Mouse (Mus musculus) MEL (cell line): Measurements from ENCODE around the gene Esx1. TPM values are rescaled to one million over a fixed set of nuclear protein-coding genes. Genes with fewer than 3 reads are reported as not detected.

Experiments used
- DNase-seq: peaks from one replicate; pipeline ENCODE4 v3.0.0; 2011; ENCODE audit warnings: low read depth, low spot score
- H3K27ac ChIP-seq: 2 replicates; pipeline ENCODE4 v1.5.1; 2012; ENCODE audit warnings: low read depth, mild to moderate bottlenecking, control low read depth, low read length, moderate library complexity; ENCODE audit not compliant: control insufficient read depth
- H3K27me3 ChIP-seq, 2 experiments: fragments of 150-350 bp in 1 of 2; sonication (generic) in 1 of 2; 2 replicates each; pipeline ENCODE4 v1.6.1; 2012; ENCODE audit warnings: low read length in 2 of 2, mild to moderate bottlenecking in 2 of 2, improper control_type of control experiment in 1 of 2, moderate library complexity in 1 of 2; ENCODE audit not compliant: insufficient read depth in 2 of 2, control insufficient read depth in 1 of 2
- H3K36me3 ChIP-seq, 2 experiments: 2 replicates each; pipeline ENCODE4 v1.6.1; 2012 to 2014; ENCODE audit warnings: low read length in 2 of 2, improper control_type of control experiment in 1 of 2, inconsistent platforms in 1 of 2, mild to moderate bottlenecking in 1 of 2; ENCODE audit not compliant: insufficient read depth in 2 of 2, control insufficient read depth in 1 of 2
- H3K4me1 ChIP-seq, 2 experiments: fragments of 150-350 bp in 1 of 2; sonication (generic) in 1 of 2; 2 replicates each; pipeline ENCODE4 v1.6.1; 2012; ENCODE audit warnings: low read length in 2 of 2, improper control_type of control experiment in 1 of 2, mild to moderate bottlenecking in 1 of 2; ENCODE audit not compliant: insufficient read depth in 2 of 2, control insufficient read depth in 1 of 2
- H3K4me3 ChIP-seq, 2 experiments: fragments of 150-350 bp in 1 of 2; sonication (generic) in 1 of 2; 2 replicates each; pipeline ENCODE4 v1.5.1; 2012; ENCODE audit warnings: low read depth in 2 of 2, low read length in 2 of 2, mild to moderate bottlenecking in 2 of 2, moderate library complexity in 2 of 2, control low read depth in 1 of 2, improper control_type of control experiment in 1 of 2; ENCODE audit not compliant: control insufficient read depth in 1 of 2, insufficient read depth in 1 of 2
- H3K79me2 ChIP-seq: 2 replicates; pipeline ENCODE4 v1.6.1; 2012; ENCODE audit warnings: mild to moderate bottlenecking, low read length, moderate library complexity; ENCODE audit not compliant: control insufficient read depth, poor library complexity, insufficient read depth
- H3K9ac ChIP-seq: 2 replicates; pipeline ENCODE4 v1.6.1; 2012; ENCODE audit warnings: low read depth, mild to moderate bottlenecking, control low read depth, low read length, moderate library complexity; ENCODE audit not compliant: control insufficient read depth, poor library complexity, severe bottlenecking
- H3K9me3 ChIP-seq: fragments of 150-350 bp; sonication (generic); replicated peaks from 2 replicates; pipeline ENCODE4 v1.6.1; 2012; ENCODE audit warnings: mild to moderate bottlenecking, low read length, improper control_type of control experiment, moderate library complexity; ENCODE audit not compliant: insufficient read depth
- CHD2 ChIP-seq: IDR thresholded peaks from 2 replicates; pipeline ENCODE4 v1.6.1; 2011; ENCODE audit warnings: low read length, improper control_type of control experiment
- CTCF ChIP-seq, 3 experiments: IDR thresholded peaks in 2 of 3; conservative IDR thresholded peaks in 1 of 3; 2 replicates each; pipeline ENCODE4 v1.5.1; 2011 to 2012; ENCODE audit warnings: low read length in 3 of 3, low read depth in 2 of 3, mild to moderate bottlenecking in 2 of 3, improper control_type of control experiment in 1 of 3, inconsistent platforms in 1 of 3, mixed read lengths in 1 of 3, moderate library complexity in 1 of 3; ENCODE audit not compliant: control insufficient read depth in 1 of 3, insufficient read depth in 1 of 3, poor library complexity in 1 of 3, severe bottlenecking in 1 of 3
- HCFC1 ChIP-seq: IDR thresholded peaks from 2 replicates; pipeline ENCODE4 v1.6.1; 2012; ENCODE audit warnings: low read depth, mild to moderate bottlenecking, inconsistent platforms, low read length, improper control_type of control experiment, moderate library complexity
- MAFK ChIP-seq: IDR thresholded peaks from 2 replicates; pipeline ENCODE4 v1.6.1; 2011; ENCODE audit warnings: low read depth, mild to moderate bottlenecking, low read length, improper control_type of control experiment, borderline replicate concordance
- MAX ChIP-seq: IDR thresholded peaks from 2 replicates; pipeline ENCODE4 v1.6.1; 2011; ENCODE audit warnings: low read length, improper control_type of control experiment
- MYC ChIP-seq: IDR thresholded peaks from 2 replicates; pipeline ENCODE4 v1.6.1; 2011; ENCODE audit warnings: low read depth, mild to moderate bottlenecking, low read length, improper control_type of control experiment, moderate library complexity
- RAD21 ChIP-seq: IDR thresholded peaks from 2 replicates; pipeline ENCODE4 v1.6.1; 2011; ENCODE audit warnings: mild to moderate bottlenecking, low read depth, low read length, improper control_type of control experiment
- RCOR1 ChIP-seq: IDR thresholded peaks from 2 replicates; pipeline ENCODE4 v1.6.1; 2012; ENCODE audit warnings: low read depth, mild to moderate bottlenecking, inconsistent platforms, low read length, improper control_type of control experiment
- SMC3 ChIP-seq: IDR thresholded peaks from 2 replicates; pipeline ENCODE4 v1.6.1; 2011; ENCODE audit warnings: low read depth, low read length, improper control_type of control experiment
- TCF12 ChIP-seq: IDR thresholded peaks from 2 replicates; pipeline ENCODE4 v1.6.1; 2014; ENCODE audit warnings: low read depth, mild to moderate bottlenecking, inconsistent platforms, low read length, improper control_type of control experiment, moderate library complexity
- ZC3H11A ChIP-seq: IDR thresholded peaks from 2 replicates; pipeline ENCODE4 v1.6.1; 2012; ENCODE audit warnings: low read depth, mild to moderate bottlenecking, inconsistent platforms, low read length, improper control_type of control experiment
- ZMIZ1 ChIP-seq: IDR thresholded peaks from 2 replicates; pipeline ENCODE4 v1.6.1; 2012; ENCODE audit warnings: low read depth, mild to moderate bottlenecking, inconsistent platforms, low read length, improper control_type of control experiment, moderate library complexity
- ZNF384 ChIP-seq: IDR thresholded peaks from 2 replicates; pipeline ENCODE4 v1.6.1; 2012; ENCODE audit warnings: low read depth, mild to moderate bottlenecking, inconsistent platforms, low read length, improper control_type of control experiment
- polyA plus RNA-seq, 2 experiments: library from polyadenylated mRNA; stranded (reverse) in 1 of 2; unstranded in 1 of 2; fragments of >175 nt in 1 of 2; fragments of >200 nt in 1 of 2; gene quantifications; 2 replicates each; pipeline versions ENCODE4 v1.2.1 to v1.2.4; 2012; ENCODE audit warnings: low replicate concordance in 2 of 2, low read depth in 1 of 2; ENCODE audit not compliant: insufficient read length in 2 of 2, insufficient read depth in 1 of 2, missing spikeins in 1 of 2
- total RNA-seq: library from RNA; depleted of rRNA; stranded (reverse); fragments of 300-350 nt; gene quantifications from 2 replicates; pipeline ENCODE4 v1.2.3, GENCODE M21; 2012

Esx1 gene
- total and polyA plus RNA-seq, 3 experiments = not detected

DNA sequence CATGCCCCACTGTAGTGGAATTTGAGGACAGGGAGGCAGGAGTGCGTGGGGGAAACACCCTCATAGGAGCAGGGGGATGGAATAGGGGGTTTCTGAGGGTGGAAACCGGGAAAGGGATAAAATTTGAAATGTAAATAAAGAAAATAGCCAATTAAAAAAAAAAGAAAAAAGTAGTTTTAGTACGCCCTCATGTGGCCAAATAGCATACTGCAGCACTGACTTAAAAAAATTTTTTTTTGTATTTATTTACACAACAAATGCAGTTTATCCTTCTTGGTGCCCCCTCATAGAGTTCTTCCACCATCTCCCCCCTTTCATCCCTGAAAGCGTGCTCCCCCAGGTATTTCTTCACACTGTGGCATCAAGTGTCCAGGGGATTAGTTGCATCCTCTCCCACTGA is 22.8 kb upstream of the Esx1 start:
- DNase-seq = peak; percentile 18

DNA sequence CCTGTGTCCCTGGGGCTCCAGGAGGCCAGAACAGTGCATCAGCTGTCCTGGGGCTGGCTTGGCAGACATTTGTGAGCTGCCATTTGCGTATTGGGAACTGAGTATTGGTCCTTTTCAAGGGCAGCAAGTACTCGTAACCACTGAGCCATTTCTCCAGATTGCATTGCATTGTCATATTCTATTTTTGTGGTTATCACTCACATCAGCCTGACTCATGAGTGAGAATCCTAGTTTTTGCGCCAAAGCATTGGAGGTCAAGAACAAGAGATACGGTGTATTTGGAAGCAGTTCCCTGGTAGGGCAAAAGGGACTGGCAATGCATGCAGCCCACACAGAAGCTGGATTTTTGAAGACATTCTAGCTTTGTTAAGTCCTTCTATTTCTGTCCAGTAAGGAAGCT is 21.8 kb upstream of the Esx1 start:
- DNase-seq = no peak
- Histone ChIP-seq H3K27me3 (no peaks in the 10 kb centered on the region), H3K36me3 (peaks cover 0 to 5% of the 10 kb centered on the region in 2 experiments; a peak in 2 of 4 replicates), H3K9ac (no peak overlapping the region), H3K4me3 (no peak overlapping the region), H3K9me3 (no peaks in the 10 kb centered on the region), H3K79me2 (no peaks in the 10 kb centered on the region), H3K27ac (no peak overlapping the region), H3K4me1 (0 out of 4 replicates have a peak, but pooled peaks cover 0 to 2% of the 10 kb centered on the region in 2 experiments)
- TF ChIP-seq ZMIZ1 = no peak
- TF ChIP-seq RCOR1 = no peak
- TF ChIP-seq MAFK = no peak
- no peak for TF ChIP-seq TCF12
- no peak for TF ChIP-seq MYC

More for the DNA sequence above, 22.8 kb upstream of the Esx1 start:
- Histone ChIP-seq H3K9ac (no peak overlapping the region), H3K9me3 (no peaks in the 10 kb centered on the region), H3K4me1 (0 out of 4 replicates have a peak, but pooled peaks cover 0 to 2% of the 10 kb centered on the region in 2 experiments), H3K4me3 (no peak overlapping the region), H3K36me3 (peaks cover 0 to 5% of the 10 kb centered on the region in 2 experiments; a peak in 2 of 4 replicates), H3K27me3 (no peaks in the 10 kb centered on the region), H3K79me2 (no peaks in the 10 kb centered on the region), H3K27ac (no peak overlapping the region)
- TF ChIP-seq ZNF384 (peak; percentile 91), ZC3H11A (no peak), HCFC1 (no peak), SMC3 (peak; percentile 17; the same call in 1 of the 2 replicates), RAD21 (peak; percentile 53), CTCF (IDR thresholded peaks at IDR 0.05 in 2 of 3, conservative IDR thresholded peaks at IDR 0.05 in 1 of 3; ENCODE audit: control insufficient read depth in 1 of 3, insufficient read depth in 1 of 3, low read depth in 2 of 3, low read length in 3 of 3, poor library complexity in 1 of 3, severe bottlenecking in 1 of 3) (peak in 2 of 3 experiments; percentile 45 to 47; a peak in 4 of 6 replicates), CHD2 (no peak)

DNA sequence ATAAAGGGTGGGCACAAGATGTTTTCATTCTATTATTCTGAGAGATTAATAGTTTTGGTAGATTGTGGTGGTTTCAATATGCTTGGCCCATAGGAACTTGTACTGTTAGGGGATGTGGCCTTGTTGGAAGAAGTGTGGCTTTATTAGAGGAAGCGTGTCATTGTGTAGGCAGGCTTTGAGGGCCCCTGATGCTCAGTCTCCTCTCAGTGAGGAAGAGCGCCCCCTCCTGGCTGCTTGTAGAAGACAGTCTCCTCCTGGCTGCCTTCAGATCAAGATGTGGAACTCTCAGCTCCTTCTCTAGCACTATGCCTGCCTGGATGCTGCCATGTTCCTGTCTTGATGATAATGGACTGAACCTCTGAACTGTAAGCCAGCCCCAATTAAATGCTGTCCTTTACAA is 20.7 kb upstream of the Esx1 start:
- no peak overlapping the region for H3K4me3 ChIP-seq
- peak; percentile 84 for DNase-seq
- no peak overlapping the region for H3K9ac ChIP-seq
- H3K27me3 ChIP-seq = no peaks in the 10 kb centered on the region
- H3K27ac ChIP-seq = no peak overlapping the region
- H3K79me2 ChIP-seq = no peaks in the 10 kb centered on the region
- H3K9me3 ChIP-seq = no peaks in the 10 kb centered on the region
- TF ChIP-seq CTCF (IDR thresholded peaks at IDR 0.05 in 2 of 3, conservative IDR thresholded peaks at IDR 0.05 in 1 of 3; ENCODE audit: control insufficient read depth in 1 of 3, insufficient read depth in 1 of 3, low read depth in 2 of 3, low read length in 3 of 3, poor library complexity in 1 of 3, severe bottlenecking in 1 of 3) (peak; percentile 46 to 74 (median 67)), SMC3 (peak; percentile 43), RAD21 (peak; percentile 7), MAX (no peak)
- 0 out of 4 replicates have a peak, but pooled peaks cover 0 to 2% of the 10 kb centered on the region in 2 experiments for H3K4me1 ChIP-seq
- peaks cover 0 to 5% of the 10 kb centered on the region in 2 experiments; a peak in 2 of 4 replicates for H3K36me3 ChIP-seq
